Mouse (Mus musculus) erythroblast, adult 5-6 weeks (primary cell): ENCODE results near the gene Arpc1b. TPM values are rescaled to one million over a fixed set of nuclear protein-coding genes. Genes with fewer than 3 reads are reported as not detected.
A peak's percentile ranks its signal among the peaks of the same experiment; 100 is the strongest.

ENCODE experiments used
- ATAC-seq: replicated peaks from 2 replicates; pipeline ENCODE4 v1.8.0; 2016; ENCODE audit warnings: moderate number of reproducible peaks, mild to moderate bottlenecking, moderate TSS enrichment, inconsistent platforms; ENCODE audit not compliant: poor library complexity, low FRiP score, severe bottlenecking
- total RNA-seq, 2 experiments: library from RNA; stranded (forward) in 1 of 2; stranded (reverse) in 1 of 2; fragments of 150-400 nt in 1 of 2; fragments of 200-764, 138-1000 nt in 1 of 2; gene quantifications; 2 replicates each; pipeline versions ENCODE4 v1.2.3 to v1.2.4; 2015 to 2017; ENCODE audit warnings: low replicate concordance in 2 of 2

Gene Arpc1b
- total RNA-seq, 2 experiments from 2014 or later = 60.5 to 74.1 TPM

GRCm38 (mm10) chr5:145147748-145148147 is 33.7 kb downstream of the Arpc1b start:
- ATAC-seq = no peak

- no peak for ATAC-seq
Observed at GRCm38 (mm10) chr5:145149294-145149693, 35.3 kb downstream of the Arpc1b start.

GRCm38 (mm10) chr5:145152690-145153089 is 38.7 kb downstream of the Arpc1b start:
- ATAC-seq = no peak

GRCm38 (mm10) chr5:145161361-145161760 is 47.3 kb downstream of the Arpc1b start:
- ATAC-seq = no peak

GRCm38 (mm10) chr5:145164710-145165109 is 50.7 kb downstream of the Arpc1b start:
- no peak for ATAC-seq

- ATAC-seq = no peak
Observed at GRCm38 (mm10) chr5:145165184-145165583, 51.2 kb downstream of the Arpc1b start.

- peak; percentile 88 for ATAC-seq
Observed at GRCm38 (mm10) chr5:145166536-145167305, 52.7 kb downstream of the Arpc1b start, which contains the start of the genes Ptcd1 and Cpsf4. Gene Ptcd1 (minus strand): TSS chr5:145167108. Gene Cpsf4 (plus strand): TSS chr5:145167213.

GRCm38 (mm10) chr5:145167306-145167661 is 53.3 kb downstream of the Arpc1b start:
- peak; percentile 4; the same call in 1 of the 2 replicates for ATAC-seq

- no peak for ATAC-seq
Observed at GRCm38 (mm10) chr5:145178461-145178980, 64.5 kb downstream of the Arpc1b start.

Other genes starting within 250 kb of the Arpc1b start
- 1.5 TPM in 2 replicates for gene Smurf1, start 148.4 kb upstream of the Arpc1b start, total RNA-seq (2015; ENCODE audit: low replicate concordance)
- 1.1 and 2.1 TPM in 2 replicates for gene Smurf1, start 148.4 kb upstream of the Arpc1b start, total RNA-seq (2017; ENCODE audit: low replicate concordance)
- not detected in 2 replicates for gene Gm4871, start 81.5 kb upstream of the Arpc1b start, total RNA-seq (2015; ENCODE audit: low replicate concordance)
- gene Gm4871, start 81.5 kb upstream of the Arpc1b start, total RNA-seq (2017; ENCODE audit: low replicate concordance) = not detected in 2 replicates
- gene 1700018F24Rik, start 71.2 kb upstream of the Arpc1b start, total RNA-seq (2015; ENCODE audit: low replicate concordance) = not detected in 2 replicates
- not detected in 2 replicates for gene 1700018F24Rik, start 71.2 kb upstream of the Arpc1b start, total RNA-seq (2017; ENCODE audit: low replicate concordance)
- gene Arpc1a, start 30.4 kb upstream of the Arpc1b start, total RNA-seq (2015; ENCODE audit: low replicate concordance) = 25.2 and 41.4 TPM in 2 replicates
- gene Arpc1a, start 30.4 kb upstream of the Arpc1b start, total RNA-seq (2017; ENCODE audit: low replicate concordance) = 13.6 and 27.2 TPM in 2 replicates
- gene Kpna7, start 30.2 kb upstream of the Arpc1b start, total RNA-seq (2015; ENCODE audit: low replicate concordance) = not detected in 2 replicates
- gene Kpna7, start 30.2 kb upstream of the Arpc1b start, total RNA-seq (2017; ENCODE audit: low replicate concordance) = not detected in 2 replicates
- gene Pdap1, start 26.0 kb downstream of the Arpc1b start, total RNA-seq (2015; ENCODE audit: low replicate concordance) = 12.3 and 14.2 TPM in 2 replicates
- gene Pdap1, start 26.0 kb downstream of the Arpc1b start, total RNA-seq (2017; ENCODE audit: low replicate concordance) = 23.2 and 50.9 TPM in 2 replicates
- 113 and 149 TPM in 2 replicates for gene Bud31, start 26.1 kb downstream of the Arpc1b start, total RNA-seq (2015; ENCODE audit: low replicate concordance)
- gene Bud31, start 26.1 kb downstream of the Arpc1b start, total RNA-seq (2017; ENCODE audit: low replicate concordance) = 170 and 223 TPM in 2 replicates
- 2.7 and 4.8 TPM in 2 replicates for gene Ptcd1, start 52.9 kb downstream of the Arpc1b start, total RNA-seq (2015; ENCODE audit: low replicate concordance)
- 6.8 and 10.1 TPM in 2 replicates for gene Ptcd1, start 52.9 kb downstream of the Arpc1b start, total RNA-seq (2017; ENCODE audit: low replicate concordance)
- gene Cpsf4, start 53.0 kb downstream of the Arpc1b start, total RNA-seq (2015; ENCODE audit: low replicate concordance) = 8.1 and 11.1 TPM in 2 replicates
- 15.1 and 17.0 TPM in 2 replicates for gene Cpsf4, start 53.0 kb downstream of the Arpc1b start, total RNA-seq (2017; ENCODE audit: low replicate concordance)
- gene Atp5j2, start 77.8 kb downstream of the Arpc1b start, total RNA-seq (2015; ENCODE audit: low replicate concordance) = 78.0 and 168 TPM in 2 replicates
- 43.4 and 55.3 TPM in 2 replicates for gene Atp5j2, start 77.8 kb downstream of the Arpc1b start, total RNA-seq (2017; ENCODE audit: low replicate concordance)
- 10.6 and 12.3 TPM in 2 replicates for gene Zkscan14, start 87.7 kb downstream of the Arpc1b start, total RNA-seq (2015; ENCODE audit: low replicate concordance)
- gene Zkscan14, start 87.7 kb downstream of the Arpc1b start, total RNA-seq (2017; ENCODE audit: low replicate concordance) = 38.9 and 39.4 TPM in 2 replicates
- gene Zkscan5, start 90.3 kb downstream of the Arpc1b start, total RNA-seq (2015; ENCODE audit: low replicate concordance) = 4.4 TPM in 1 of 2 replicates, not detected in the other
- gene Zkscan5, start 90.3 kb downstream of the Arpc1b start, total RNA-seq (2017; ENCODE audit: low replicate concordance) = 3.9 and 8.9 TPM in 2 replicates
- 24.8 and 33.9 TPM in 2 replicates for gene Zfp655, start 117.5 kb downstream of the Arpc1b start, total RNA-seq (2015; ENCODE audit: low replicate concordance)
- 36.8 and 44.6 TPM in 2 replicates for gene Zfp655, start 117.5 kb downstream of the Arpc1b start, total RNA-seq (2017; ENCODE audit: low replicate concordance)
- 0.63 and 1.7 TPM in 2 replicates for gene Zscan25, start 166.3 kb downstream of the Arpc1b start, total RNA-seq (2015; ENCODE audit: low replicate concordance)
- gene Zscan25, start 166.3 kb downstream of the Arpc1b start, total RNA-seq (2017; ENCODE audit: low replicate concordance) = 2.4 TPM in 1 of 2 replicates, not detected in the other
- gene Cyp3a57, start 231.1 kb downstream of the Arpc1b start, total RNA-seq (2015; ENCODE audit: low replicate concordance) = not detected in 2 replicates
- not detected in 2 replicates for gene Cyp3a57, start 231.1 kb downstream of the Arpc1b start, total RNA-seq (2017; ENCODE audit: low replicate concordance)